In genomic region chr9:116906955-116907354, GRCm38 (mm10) we compare ENCODE assay signal across 15 mouse cellular contexts.
DNase-seq lines count a peak whose midpoint lies in the region; ATAC-seq and TF ChIP-seq lines count a peak whose summit lies in the region.
"Had no signal": no experiment of that assay in that cellular context is flagged by ENCODE, and none has a peak within 500 bp of the region (broad histone marks: within the 10 kb centered on the region; RNA-seq: fewer than 3 reads in every experiment).

No protein-coding gene starts in this region.

- no peak for ATAC-seq in liver, embryonic 12.5 days
- peak; percentile 48; the same call in 1 of the 2 replicates for ATAC-seq in megakaryocyte progenitor cell, adult 5-6 weeks (replicated peaks; ENCODE audit: poor library complexity)
- ATAC-seq: forebrain, embryonic 13.5 days had no signal

- no peak for TF ChIP-seq POLR2A in cerebellum, adult 2 months (IDR thresholded peaks at IDR 0.05; ENCODE audit: borderline replicate concordance, insufficient read depth, low read length)
- TF ChIP-seq POLR2A in liver, adult 2 months (IDR thresholded peaks at IDR 0.05; ENCODE audit: extremely low read depth, insufficient read depth, low read length) = no peak

- H3K27me3 ChIP-seq in cerebellum, adult 2 months (ENCODE audit: control insufficient read depth, insufficient read depth, low read length) = no peaks in the 10 kb centered on the region
- H3K27me3 ChIP-seq in liver, adult 2 months (ENCODE audit: control insufficient read depth, insufficient read depth, low read length) = no peaks in the 10 kb centered on the region
- no peaks in the 10 kb centered on the region for H3K27me3 ChIP-seq in liver, embryonic 12.5 days (replicated peaks)
- H3K27me3 ChIP-seq: neural tube, embryonic 13.5 days had no signal

- H3K4me3 ChIP-seq in cerebellum, adult 2 months (replicated peaks; ENCODE audit: insufficient read depth, low read depth, low read length) = no peak overlapping the region
- H3K4me3 ChIP-seq in liver, adult 2 months (ENCODE audit: insufficient read depth, low read depth, low read length) = no peak overlapping the region
- no peak overlapping the region for H3K4me3 ChIP-seq in liver, embryonic 12.5 days
- H3K4me3 ChIP-seq: forebrain, embryonic 13.5 days; neural tube, embryonic 13.5 days had no signal

- no peak overlapping the region for H3K9ac ChIP-seq in liver, adult 2 months (ENCODE audit: low read depth, low read length)
- H3K9ac ChIP-seq in liver, embryonic 12.5 days = no peak overlapping the region
- H3K9ac ChIP-seq: forebrain, embryonic 13.5 days; neural tube, embryonic 13.5 days had no signal

- H3K79me2 ChIP-seq in liver, adult 2 months (ENCODE audit: control insufficient read depth, insufficient read depth, low read length) = no peaks in the 10 kb centered on the region

- no peaks in the 10 kb centered on the region for H3K4me1 ChIP-seq in cerebellum, adult 2 months (ENCODE audit: control insufficient read depth, insufficient read depth, low read length)
- H3K4me1 ChIP-seq in liver, adult 2 months (ENCODE audit: control insufficient read depth, insufficient read depth, low read length) = no peaks in the 10 kb centered on the region; the same call in 1 of the 2 replicates
- H3K4me1 ChIP-seq in liver, embryonic 12.5 days = no peaks in the 10 kb centered on the region

- 0 out of 2 replicates have a peak, but pooled peaks have one; percentile 19 for TF ChIP-seq CTCF in cerebellum, adult 2 months (IDR thresholded peaks at IDR 0.05; ENCODE audit: borderline replicate concordance, insufficient read depth, low read depth, low read length)
- peak; percentile 38 for TF ChIP-seq CTCF in liver, adult 2 months (IDR thresholded peaks at IDR 0.05; ENCODE audit: low read depth, low read length)

- no peak for DNase-seq in cerebellum, adult 2 months
- no peak for DNase-seq in cerebellum, postnatal 4 days (ENCODE audit: low spot score in 2 of 2)
- DNase-seq in liver, adult 2 months (ENCODE audit: extremely low read depth, low read depth, low spot score) = no peak
- DNase-seq in Muller cell, postnatal 12 days (ENCODE audit: inconsistent ontology term) = peak; percentile 47
- DNase-seq in right cerebral cortex, postnatal 10 days (ENCODE audit: low spot score in 2 of 2) = no peak
- DNase-seq in MN1 (ENCODE audit: low spot score) = no peak
- DNase-seq: adrenal gland, postnatal 36 days; cerebellum, adult 9-10 months; gastrocnemius, postnatal 14 days; heart, postnatal 10 days; midbrain, embryonic 14.5 days had no signal

- H3K4me2 ChIP-seq in liver, embryonic 12.5 days = no peak overlapping the region
- H3K4me2 ChIP-seq: forebrain, embryonic 13.5 days; neural tube, embryonic 13.5 days had no signal

- H3K27ac ChIP-seq in cerebellum, adult 2 months (ENCODE audit: insufficient read depth, low read length) = no peak overlapping the region
- no peak overlapping the region for H3K27ac ChIP-seq in liver, adult 2 months (replicated peaks; ENCODE audit: insufficient read depth, low read depth, low read length)
- no peak overlapping the region for H3K27ac ChIP-seq in liver, embryonic 12.5 days
- H3K27ac ChIP-seq: forebrain, embryonic 13.5 days; neural tube, embryonic 13.5 days had no signal

- WGBS in cerebellum, adult 2 months = 69% methylated on average over 4 of the region's 4 CpGs
- WGBS in liver, adult 2 months = 73% methylated on average over 4 of the region's 4 CpGs
- 38% methylated on average over 4 of the region's 4 CpGs for WGBS in liver, embryonic 12.5 days (ENCODE audit: insufficient replicate concordance)

- no peaks in the 10 kb centered on the region for H3K9me3 ChIP-seq in liver, embryonic 12.5 days (replicated peaks)
- H3K9me3 ChIP-seq: forebrain, embryonic 13.5 days; neural tube, embryonic 13.5 days had no signal

- H3K36me3 ChIP-seq in liver, adult 2 months (ENCODE audit: control insufficient read depth, insufficient read depth, low read length) = no peaks in the 10 kb centered on the region
- H3K36me3 ChIP-seq in liver, embryonic 12.5 days = no peaks in the 10 kb centered on the region
- H3K36me3 ChIP-seq: neural tube, embryonic 13.5 days had no signal
